Mouse (Mus musculus) lung, embryonic 15.5 days (tissue): ENCODE data around the gene Gphn. TPM values are rescaled to one million over a fixed set of nuclear protein-coding genes. Genes with fewer than 3 reads are reported as not detected.
"Not testable (repeated sequence)": the region's sequence is repeated elsewhere in the genome, so short reads cannot be mapped to it uniquely, and the experiment has no call there.

Source experiments
- ATAC-seq: fragments of 200-750 bp; cut with Nextera tagmentation; 2 replicates; pipeline ENCODE4 v1.8.0; 2017; ENCODE audit warnings: moderate number of reproducible peaks, borderline replicate concordance; ENCODE audit not compliant: low FRiP score, low TSS enrichment; ENCODE audit errors: extremely low read depth
- H3K27ac ChIP-seq: fragments of 300-500 bp; sonication (generic); 2 replicates; pipeline ENCODE4 v1.5.1; 2015; ENCODE audit warnings: moderate library complexity, mild to moderate bottlenecking, inconsistent platforms
- H3K27me3 ChIP-seq: fragments of 300-500 bp; sonication (generic); 2 replicates; pipeline ENCODE4 v1.6.1; 2015; ENCODE audit warnings: inconsistent platforms
- H3K36me3 ChIP-seq: fragments of 300-500 bp; sonication (generic); 2 replicates; pipeline ENCODE4 v1.6.1; 2015; ENCODE audit warnings: inconsistent platforms
- H3K4me1 ChIP-seq: fragments of 300-500 bp; sonication (generic); 2 replicates; pipeline ENCODE4 v1.6.1; 2015; ENCODE audit warnings: inconsistent platforms
- H3K4me2 ChIP-seq: fragments of 300-500 bp; sonication (generic); 2 replicates; pipeline ENCODE4 v1.6.1; 2015; ENCODE audit warnings: inconsistent platforms, mild to moderate bottlenecking, moderate library complexity
- H3K4me3 ChIP-seq: fragments of 300-500 bp; sonication (generic); 2 replicates; pipeline ENCODE4 v1.5.1; 2015; ENCODE audit warnings: mild to moderate bottlenecking, inconsistent platforms
- H3K9ac ChIP-seq: fragments of 300-500 bp; sonication (generic); 2 replicates; pipeline ENCODE4 v1.6.1; 2015; ENCODE audit warnings: inconsistent platforms
- H3K9me3 ChIP-seq: fragments of 300-500 bp; sonication (generic); 2 replicates; pipeline ENCODE4 v1.6.1; 2016; ENCODE audit warnings: inconsistent platforms
- whole genome bisulfite sequencing: fragments of 180-500 bp; shearing (Covaris S2); methylation state at CpG from one replicate; pipeline ENCODE4 v1.1.7; 2015; 5-methylcytosine and 5-hydroxymethylcytosine counted together
- polyA plus RNA-seq: library from polyadenylated mRNA; unstranded; fragments of >200 nt; fragmentation: Nextera tagmentation; extraction: Ambion mirVana; gene quantifications from 2 replicates; pipeline ENCODE4 v1.2.1, GENCODE M21; 2015

The Gphn gene
- polyA plus RNA-seq, 1 experiment from 2014 or later: 14.6 TPM

GRCm38 (mm10) chr12:78389267-78389666 lies 163.1 kb downstream of the Gphn start:
- Histone ChIP-seq H3K4me2 (no peak overlapping the region), H3K4me1 (no peaks in the 10 kb centered on the region), H3K9me3 (no peaks in the 10 kb centered on the region), H3K4me3 (no peak overlapping the region), H3K9ac (no peak overlapping the region), H3K27me3 (no peaks in the 10 kb centered on the region), H3K36me3 (no peaks in the 10 kb centered on the region), H3K27ac (no peak overlapping the region)
- no peak for ATAC-seq

GRCm38 (mm10) chr12:78395297-78395696 lies 169.1 kb downstream of the Gphn start:
- Histone ChIP-seq H3K27ac (no peak overlapping the region), H3K4me3 (no peak overlapping the region), H3K36me3 (no peaks in the 10 kb centered on the region), H3K4me1 (no peaks in the 10 kb centered on the region), H3K4me2 (no peak overlapping the region), H3K27me3 (no peaks in the 10 kb centered on the region), H3K9ac (no peak overlapping the region), H3K9me3 (no peaks in the 10 kb centered on the region)
- 92% methylated on average over 1 of the region's 1 CpGs for WGBS
- ATAC-seq: no peak

- not testable (repeated sequence) for H3K4me3 ChIP-seq, ATAC-seq, H3K9me3 ChIP-seq, H3K27me3 ChIP-seq, H3K9ac ChIP-seq, H3K4me1 ChIP-seq, H3K36me3 ChIP-seq, H3K4me2 ChIP-seq, H3K27ac ChIP-seq
- WGBS: 51% methylated on average over 7 of the region's 7 CpGs
Measured at GRCm38 (mm10) chr12:78407518-78407917, 181.3 kb downstream of the Gphn start.

- Histone ChIP-seq H3K9ac (no peak overlapping the region), H3K4me1 (no peaks in the 10 kb centered on the region), H3K27me3 (no peaks in the 10 kb centered on the region), H3K9me3 (no peaks in the 10 kb centered on the region), H3K4me2 (no peak overlapping the region), H3K4me3 (no peak overlapping the region), H3K36me3 (no peaks in the 10 kb centered on the region), H3K27ac (no peak overlapping the region)
- WGBS: 55% methylated on average over 1 of the region's 1 CpGs
- ATAC-seq: no peak
Measured at GRCm38 (mm10) chr12:78522176-78522575, 296.0 kb downstream of the Gphn start.

GRCm38 (mm10) chr12:78522804-78523394 lies 296.7 kb downstream of the Gphn start:
- 52% methylated on average over 5 of the region's 5 CpGs for WGBS
- no peak overlapping the region for H3K4me3 ChIP-seq
- H3K36me3 ChIP-seq: no peaks in the 10 kb centered on the region
- no peak overlapping the region for H3K4me2 ChIP-seq
- H3K27me3 ChIP-seq: no peaks in the 10 kb centered on the region
- no peak overlapping the region for H3K9ac ChIP-seq
- no peaks in the 10 kb centered on the region for H3K9me3 ChIP-seq
- H3K4me1 ChIP-seq: no peaks in the 10 kb centered on the region
- no peak overlapping the region for H3K27ac ChIP-seq
- peak; percentile 72; the same call in 1 of the 2 replicates for ATAC-seq

- not testable (repeated sequence) for H3K9ac ChIP-seq, H3K4me2 ChIP-seq, H3K9me3 ChIP-seq, H3K4me1 ChIP-seq, H3K4me3 ChIP-seq, H3K36me3 ChIP-seq, H3K27ac ChIP-seq, ATAC-seq, H3K27me3 ChIP-seq
Measured at GRCm38 (mm10) chr12:78537590-78537989, 311.4 kb downstream of the Gphn start.

- Histone ChIP-seq H3K4me1 (no peaks in the 10 kb centered on the region), H3K4me2 (no peak overlapping the region), H3K9me3 (no peaks in the 10 kb centered on the region), H3K36me3 (no peaks in the 10 kb centered on the region), H3K27me3 (no peaks in the 10 kb centered on the region), H3K9ac (no peak overlapping the region), H3K27ac (no peak overlapping the region), H3K4me3 (no peak overlapping the region)
- ATAC-seq: no peak
- 87% methylated on average over 2 of the region's 2 CpGs for WGBS
Measured at GRCm38 (mm10) chr12:78550913-78551312, 324.7 kb downstream of the Gphn start.

GRCm38 (mm10) chr12:78631816-78632215 lies 405.6 kb downstream of the Gphn start:
- Histone ChIP-seq H3K4me3 (no peak overlapping the region), H3K9ac (no peak overlapping the region), H3K4me1 (no peaks in the 10 kb centered on the region), H3K36me3 (no peaks in the 10 kb centered on the region), H3K27me3 (no peaks in the 10 kb centered on the region), H3K27ac (no peak overlapping the region), H3K9me3 (no peaks in the 10 kb centered on the region), H3K4me2 (no peak overlapping the region)
- no peak for ATAC-seq
- WGBS: 52% methylated on average over 2 of the region's 2 CpGs

- Histone ChIP-seq H3K9me3 (no peaks in the 10 kb centered on the region), H3K4me1 (0 out of 2 replicates have a peak, but pooled peaks cover 3% of the 10 kb centered on the region), H3K36me3 (no peaks in the 10 kb centered on the region), H3K27me3 (no peaks in the 10 kb centered on the region), H3K4me3 (no peak overlapping the region), H3K4me2 (no peak overlapping the region), H3K27ac (no peak overlapping the region), H3K9ac (no peak overlapping the region)
- ATAC-seq: no peak
- WGBS: 22% methylated on average over 1 of the region's 1 CpGs
Measured at GRCm38 (mm10) chr12:78639466-78639865, 413.3 kb downstream of the Gphn start.

- 13% methylated on average over 2 of the region's 2 CpGs for whole genome bisulfite sequencing
- Histone ChIP-seq H3K4me3 (no peak overlapping the region), H3K27ac (0 out of 2 replicates have a peak overlapping the region, but pooled peaks have one; percentile 21), H3K4me1 (0 out of 2 replicates have a peak, but pooled peaks cover 3% of the 10 kb centered on the region), H3K27me3 (no peaks in the 10 kb centered on the region), H3K4me2 (no peak overlapping the region), H3K9me3 (no peaks in the 10 kb centered on the region), H3K36me3 (no peaks in the 10 kb centered on the region), H3K9ac (no peak overlapping the region)
- ATAC-seq: no peak
Measured at GRCm38 (mm10) chr12:78640086-78640485, 413.9 kb downstream of the Gphn start.

GRCm38 (mm10) chr12:78641220-78641619 lies 415.0 kb downstream of the Gphn start:
- Histone ChIP-seq H3K4me2 (no peak overlapping the region), H3K27me3 (no peaks in the 10 kb centered on the region), H3K9ac (no peak overlapping the region), H3K4me3 (no peak overlapping the region), H3K27ac (no peak overlapping the region), H3K36me3 (no peaks in the 10 kb centered on the region), H3K4me1 (0 out of 2 replicates have a peak, but pooled peaks cover 3% of the 10 kb centered on the region), H3K9me3 (no peaks in the 10 kb centered on the region)
- no peak for ATAC-seq

GRCm38 (mm10) chr12:78643691-78644090 lies 417.5 kb downstream of the Gphn start:
- Histone ChIP-seq H3K27ac (no peak overlapping the region), H3K9me3 (no peaks in the 10 kb centered on the region), H3K4me1 (0 out of 2 replicates have a peak, but pooled peaks cover 3% of the 10 kb centered on the region), H3K4me2 (no peak overlapping the region), H3K9ac (no peak overlapping the region), H3K36me3 (no peaks in the 10 kb centered on the region), H3K27me3 (no peaks in the 10 kb centered on the region), H3K4me3 (no peak overlapping the region)
- 76% methylated on average over 2 of the region's 2 CpGs for WGBS
- ATAC-seq: no peak

GRCm38 (mm10) chr12:78645282-78645681 lies 419.1 kb downstream of the Gphn start:
- ATAC-seq: no peak
- 58% methylated on average over 1 of the region's 1 CpGs for WGBS
- no peak overlapping the region for H3K9ac ChIP-seq

More at GRCm38 (mm10) chr12:78645282-78645681, 419.1 kb downstream of the Gphn start:
- H3K4me3 ChIP-seq: no peak overlapping the region
- H3K36me3 ChIP-seq: no peaks in the 10 kb centered on the region
- H3K27me3 ChIP-seq: no peaks in the 10 kb centered on the region
- no peaks in the 10 kb centered on the region for H3K4me1 ChIP-seq
- no peak overlapping the region for H3K27ac ChIP-seq
- no peak overlapping the region for H3K4me2 ChIP-seq
- H3K9me3 ChIP-seq: no peaks in the 10 kb centered on the region
